Mouse (Mus musculus) liver, postnatal 0 days (tissue): Measurements from ENCODE around the gene Shank1. TPM values are rescaled to one million over a fixed set of nuclear protein-coding genes. Genes with fewer than 3 reads are reported as not detected.
A peak's percentile ranks its signal among the peaks of the same experiment; 100 is the strongest.

Experiments
- ATAC-seq: fragments of 200-750 bp; cut with Nextera tagmentation; 2 replicates; pipeline ENCODE4 v1.8.0; 2017; ENCODE audit warnings: mild to moderate bottlenecking, moderate library complexity
- DNase-seq: peaks from one replicate; pipeline ENCODE4 v3.0.0-alpha.2; 2016
- H3K27ac ChIP-seq: fragments of 300-500 bp; sonication (generic); 2 replicates; pipeline ENCODE4 v1.5.1; 2014; ENCODE audit warnings: antibody characterized with exemption, moderate library complexity, mild to moderate bottlenecking, low read depth
- H3K27me3 ChIP-seq: fragments of 300-500 bp; sonication (generic); 2 replicates; pipeline ENCODE4 v1.6.1; 2014; ENCODE audit warnings: low read length, control low read depth, mixed read lengths; ENCODE audit not compliant: insufficient read depth
- H3K36me3 ChIP-seq: fragments of 300-500 bp; sonication (generic); replicated peaks from 2 replicates; pipeline ENCODE4 v1.6.1; 2014; ENCODE audit warnings: mild to moderate bottlenecking, control low read depth, low read length, moderate library complexity, mixed read lengths; ENCODE audit not compliant: insufficient read depth
- H3K4me1 ChIP-seq: fragments of 300-500 bp; sonication (generic); 2 replicates; pipeline ENCODE4 v1.6.1; 2014; ENCODE audit warnings: antibody characterized with exemption, mild to moderate bottlenecking, control low read depth; ENCODE audit not compliant: insufficient read depth
- H3K4me2 ChIP-seq: fragments of 300-500 bp; sonication (generic); 2 replicates; pipeline ENCODE4 v1.6.1; 2014; ENCODE audit warnings: low read depth, mild to moderate bottlenecking, low read length, moderate library complexity, mixed read lengths
- H3K4me3 ChIP-seq: fragments of 300-500 bp; sonication (generic); 2 replicates; pipeline ENCODE4 v1.5.1; 2014; ENCODE audit warnings: low read depth, low read length
- H3K9ac ChIP-seq: fragments of 300-500 bp; sonication (generic); replicated peaks from 2 replicates; pipeline ENCODE4 v1.6.1; 2014; ENCODE audit warnings: mild to moderate bottlenecking, moderate library complexity
- H3K9me3 ChIP-seq: fragments of 300-500 bp; sonication (generic); 2 replicates; pipeline ENCODE4 v1.6.1; 2016; ENCODE audit warnings: mild to moderate bottlenecking, control low read depth, low read length, mixed read lengths
- CTCF ChIP-seq: sonication (generic); IDR thresholded peaks from 2 replicates; pipeline ENCODE4 v1.5.1; 2016; ENCODE audit warnings: antibody characterized with exemption, low read depth
- EP300 ChIP-seq: IDR thresholded peaks from 2 replicates; pipeline ENCODE4 v1.6.1; 2016; ENCODE audit warnings: antibody characterized with exemption, low read depth, mild to moderate bottlenecking
- WGBS: fragments of 180-500 bp; shearing (Covaris S2); extraction: QIAGEN DNeasy Blood & Tissue Kit; methylation state at CpG from one replicate; pipeline ENCODE4 v1.1.7; 2014; ENCODE audit not compliant: insufficient replicate concordance; 5-methylcytosine and 5-hydroxymethylcytosine counted together
- polyA plus RNA-seq: library from polyadenylated mRNA; unstranded; fragments of >200 nt; fragmentation: Nextera tagmentation; extraction: Ambion mirVana; gene quantifications from 2 replicates; pipeline ENCODE4 v1.2.1, GENCODE M21; 2015

Shank1 gene
- polyA plus RNA-seq, 1 experiment from 2014 or later = not detected

DNA sequence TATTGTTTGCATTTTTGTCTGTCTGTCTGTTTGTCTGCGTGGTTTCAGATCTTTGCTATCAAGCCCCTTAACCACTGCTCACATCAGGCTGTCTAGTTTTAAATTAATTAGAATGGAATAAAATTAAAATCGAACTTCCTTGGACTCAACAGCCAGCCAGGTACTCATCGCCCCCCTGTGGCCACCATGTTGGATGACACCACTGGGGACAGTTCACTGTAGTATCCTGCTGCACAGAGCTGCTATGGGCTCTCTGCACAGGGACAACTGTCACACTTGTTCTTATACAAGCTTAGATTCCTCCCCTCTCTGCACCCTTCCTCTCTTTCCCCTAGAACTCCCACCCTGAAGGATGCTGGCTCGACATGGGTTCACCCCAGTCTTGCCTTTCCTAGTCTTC, 7.9 kb downstream of the Shank1 start:
- no peak overlapping the region for H3K27ac ChIP-seq
- no peaks in the 10 kb centered on the region for H3K36me3 ChIP-seq
- DNase-seq (no peak), ATAC-seq (no peak)
- no peaks in the 10 kb centered on the region for H3K9me3 ChIP-seq
- no peak overlapping the region for H3K4me2 ChIP-seq
- 25% methylated on average over 4 of the region's 4 CpGs for WGBS
- TF ChIP-seq CTCF = peak; percentile 63
- TF ChIP-seq EP300 = no peak
- no peak overlapping the region for H3K4me3 ChIP-seq
- H3K27me3 ChIP-seq = peaks cover 1% of the 10 kb centered on the region
- H3K4me1 ChIP-seq = no peaks in the 10 kb centered on the region
- H3K9ac ChIP-seq = no peak overlapping the region

GRCm38 (mm10) chr7:44320886-44321285, 10.8 kb downstream of the Shank1 start:
- Histone ChIP-seq H3K27me3 (peaks cover 5% of the 10 kb centered on the region; the same call in 1 of the 2 replicates), H3K4me1 (no peaks in the 10 kb centered on the region), H3K4me3 (no peak overlapping the region), H3K9me3 (no peaks in the 10 kb centered on the region), H3K4me2 (no peak overlapping the region), H3K27ac (no peak overlapping the region), H3K36me3 (no peaks in the 10 kb centered on the region), H3K9ac (no peak overlapping the region)
- ATAC-seq = no peak
- TF ChIP-seq CTCF (no peak), EP300 (no peak)
- WGBS = 47% methylated on average over 8 of the region's 8 CpGs
- no peak for DNase-seq

DNA sequence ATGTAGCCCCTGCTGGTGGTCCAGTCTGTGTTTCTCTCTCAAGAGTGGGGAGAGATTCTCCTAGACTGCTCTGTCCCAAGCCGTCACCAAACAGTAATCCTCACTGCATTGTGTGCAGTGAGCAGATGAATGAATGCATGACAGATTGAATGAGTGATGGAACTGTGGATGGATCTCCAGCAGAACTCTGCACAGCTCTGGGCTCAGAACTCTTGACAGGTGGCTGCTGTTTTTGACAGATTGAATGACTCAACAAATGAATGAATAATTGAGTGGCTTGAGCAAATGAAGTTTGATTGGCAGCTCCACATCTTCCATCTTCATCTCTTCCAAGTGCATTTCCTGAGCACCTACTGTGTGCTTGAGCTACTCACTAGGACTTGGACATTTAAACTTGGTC, 12.2 kb downstream of the Shank1 start:
- 71% methylated on average over 1 of the region's 1 CpGs for WGBS

DNA sequence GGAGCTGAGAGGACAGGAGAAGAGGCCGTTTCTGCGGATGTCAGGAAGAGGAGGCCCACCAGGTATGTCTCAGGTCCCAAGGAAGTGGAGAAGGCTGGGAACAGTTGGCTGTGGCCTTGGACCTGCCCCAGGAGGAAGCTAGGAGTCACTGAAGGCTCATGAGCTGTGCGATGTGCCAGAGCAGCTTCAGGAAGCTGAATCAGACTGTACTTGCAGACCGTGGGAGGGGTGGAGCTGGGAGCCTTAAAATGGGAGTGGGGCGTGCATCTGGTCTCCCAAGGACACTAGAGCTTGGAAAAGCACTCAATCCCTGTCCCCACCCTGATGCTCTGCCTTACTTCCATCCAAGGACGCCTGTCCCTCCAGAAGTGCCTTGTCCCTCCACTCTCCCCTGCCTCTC, 16.6 kb downstream of the Shank1 start:
- no peak overlapping the region for H3K4me3 ChIP-seq
- no peak for ATAC-seq
- H3K4me1 ChIP-seq = no peaks in the 10 kb centered on the region
- no peaks in the 10 kb centered on the region for H3K9me3 ChIP-seq
- no peak overlapping the region for H3K9ac ChIP-seq
- no peak for DNase-seq
- WGBS = 37% methylated on average over 6 of the region's 6 CpGs
- no peak overlapping the region for H3K4me2 ChIP-seq
- TF ChIP-seq EP300 (no peak), CTCF (no peak)
- no peaks in the 10 kb centered on the region for H3K36me3 ChIP-seq
- H3K27ac ChIP-seq = no peak overlapping the region
- 0 out of 2 replicates have a peak, but pooled peaks cover 8% of the 10 kb centered on the region for H3K27me3 ChIP-seq

More for the DNA sequence above, 12.2 kb downstream of the Shank1 start:
- H3K27me3 ChIP-seq = 0 out of 2 replicates have a peak, but pooled peaks cover 8% of the 10 kb centered on the region
- H3K9me3 ChIP-seq = no peaks in the 10 kb centered on the region
- H3K36me3 ChIP-seq = no peaks in the 10 kb centered on the region
- no peak for TF ChIP-seq CTCF
- no peak for TF ChIP-seq EP300
- DNase-seq (no peak), ATAC-seq (no peak)
- no peak overlapping the region for H3K27ac ChIP-seq
- no peaks in the 10 kb centered on the region for H3K4me1 ChIP-seq
- H3K4me2 ChIP-seq = no peak overlapping the region
- no peak overlapping the region for H3K9ac ChIP-seq
- no peak overlapping the region for H3K4me3 ChIP-seq

GRCm38 (mm10) chr7:44332336-44332735, 22.3 kb downstream of the Shank1 start:
- DNase-seq (no peak), ATAC-seq (no peak)
- no peaks in the 10 kb centered on the region for H3K36me3 ChIP-seq
- TF ChIP-seq CTCF (no peak), EP300 (no peak)
- no peaks in the 10 kb centered on the region for H3K9me3 ChIP-seq
- H3K27me3 ChIP-seq = peaks cover 37% of the 10 kb centered on the region
- no peaks in the 10 kb centered on the region for H3K4me1 ChIP-seq
- 40% methylated on average over 3 of the region's 3 CpGs for WGBS
- H3K9ac ChIP-seq = no peak overlapping the region
- H3K4me3 ChIP-seq = no peak overlapping the region
- H3K4me2 ChIP-seq = no peak overlapping the region
- no peak overlapping the region for H3K27ac ChIP-seq

DNA sequence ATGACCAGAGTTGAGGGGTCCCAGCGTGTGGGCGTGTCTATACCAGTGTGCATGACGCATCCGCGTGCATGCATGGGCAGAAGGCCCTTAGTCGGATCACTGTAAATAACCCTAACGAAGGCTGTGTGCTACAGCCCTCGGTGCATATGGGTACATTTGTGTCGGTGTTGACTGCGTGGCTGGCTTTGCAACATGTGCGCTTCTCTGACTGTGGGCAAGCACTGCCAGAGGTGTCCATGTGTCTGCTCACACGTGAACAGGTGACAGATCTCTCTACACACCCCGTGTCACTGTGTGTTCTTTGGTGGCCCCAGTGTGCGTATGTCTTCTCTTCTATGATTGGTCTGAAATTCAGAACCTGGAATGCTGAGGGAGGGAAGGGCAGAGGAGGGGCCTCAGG, 24.1 kb downstream of the Shank1 start:
- Histone ChIP-seq H3K4me2 (no peak overlapping the region), H3K9ac (no peak overlapping the region), H3K4me1 (no peaks in the 10 kb centered on the region), H3K36me3 (no peaks in the 10 kb centered on the region), H3K9me3 (no peaks in the 10 kb centered on the region), H3K27me3 (peaks cover 51% of the 10 kb centered on the region), H3K4me3 (no peak overlapping the region), H3K27ac (no peak overlapping the region)
- no peak for DNase-seq
- TF ChIP-seq EP300 = no peak
- no peak for TF ChIP-seq CTCF
- ATAC-seq = no peak
- WGBS = 56% methylated on average over 14 of the region's 14 CpGs
